Mouse (Mus musculus) adrenal gland, postnatal 36 days (tissue): ENCODE data around the gene Ccl28. TPM values are rescaled to one million over a fixed set of nuclear protein-coding genes. Genes with fewer than 3 reads are reported as not detected.

Experiments
- total RNA-seq, 2 experiments: library from RNA; stranded (reverse); gene quantifications; 2 replicates each; pipeline ENCODE4 v1.2.3; 2021

The Ccl28 gene
- total RNA-seq, 2 experiments from 2014 or later: 0.17 to 0.56 TPM

Other genes with a start within 250 kb of the Ccl28 start
- gene Paip1, start 195.2 kb upstream of the Ccl28 start, total RNA-seq: 100 to 1,000 TPM; 125 to 145 TPM
- gene 4833420G17Rik, start 161.1 kb upstream of the Ccl28 start, total RNA-seq: 10 to 100 TPM; 17.2 to 17.4 TPM
- 10 to 100 TPM; 12.5 to 13.0 TPM for gene Tmem267, start 135.8 kb upstream of the Ccl28 start, total RNA-seq
- 1 to 10 TPM; 1.2 to 2.1 TPM for gene 3110070M22Rik, start 135.4 kb upstream of the Ccl28 start, total RNA-seq
- 100 to 1,000 TPM; 300 to 363 TPM for gene Hmgcs1, start 66.6 kb downstream of the Ccl28 start, total RNA-seq
- gene Nim1k, start 132.1 kb downstream of the Ccl28 start, total RNA-seq: 1 to 10 TPM in 1 of 2 experiments, under 1 TPM in 1; 0.83 to 3.2 TPM
- gene Zfp131, start 167.1 kb downstream of the Ccl28 start, total RNA-seq: 10 to 100 TPM; 35.5 to 43.9 TPM
- gene AF067063, start 206.4 kb downstream of the Ccl28 start, total RNA-seq: not detected
- not detected for gene D13Ertd608e, start 212.2 kb downstream of the Ccl28 start, total RNA-seq